Mouse (Mus musculus) ES-E14 (cell line): ENCODE measurements around the gene Pkp3.

ENCODE experiments used
- CHD2 ChIP-seq: IDR thresholded peaks from 2 replicates; pipeline ENCODE4 v1.6.1; 2014; ENCODE audit warnings: mild to moderate bottlenecking, low read depth, low read length, inconsistent platforms
- HCFC1 ChIP-seq: IDR thresholded peaks from 2 replicates; pipeline ENCODE4 v1.6.1; 2012; ENCODE audit warnings: low read length, inconsistent platforms, borderline replicate concordance; ENCODE audit not compliant: insufficient read depth
- MAFK ChIP-seq: IDR thresholded peaks from 2 replicates; pipeline ENCODE4 v1.6.1; 2014; ENCODE audit warnings: mild to moderate bottlenecking, low read depth, low read length, inconsistent platforms; ENCODE audit not compliant: insufficient read depth
- ZC3H11A ChIP-seq: IDR thresholded peaks from 2 replicates; pipeline ENCODE4 v1.6.1; 2012; ENCODE audit warnings: low read depth, mild to moderate bottlenecking, inconsistent platforms, low read length, borderline replicate concordance
- ZNF384 ChIP-seq: IDR thresholded peaks from 2 replicates; pipeline ENCODE4 v1.6.1; 2012; ENCODE audit warnings: low read depth, low read length, inconsistent platforms

DNA sequence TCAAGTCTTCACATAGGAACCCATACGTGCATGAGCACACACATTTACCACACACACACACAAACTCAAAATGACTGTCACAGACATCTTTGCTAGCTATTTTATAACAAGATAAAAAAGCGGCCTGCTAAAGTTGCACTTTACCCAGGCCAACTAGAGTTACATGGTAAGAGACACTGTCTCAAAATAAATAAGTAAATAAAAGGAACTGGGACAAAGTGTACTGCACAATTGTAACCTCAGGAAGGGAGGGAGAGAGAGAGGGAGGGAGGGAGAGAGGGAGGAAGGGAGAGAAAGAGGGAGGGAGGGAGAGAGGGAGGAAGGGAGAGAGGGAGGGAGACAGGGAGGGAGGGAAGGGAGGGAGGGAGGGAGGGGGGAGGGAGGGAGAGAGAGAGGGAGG, 25.6 kb upstream of the Pkp3 start:
- no peak for TF ChIP-seq CHD2
- TF ChIP-seq ZNF384, result no peak
- no peak for TF ChIP-seq HCFC1
- no peak for TF ChIP-seq ZC3H11A
- TF ChIP-seq MAFK, result no peak
